Mouse (Mus musculus) liver, postnatal 0 days (tissue): Measurements from ENCODE around the gene Dctd.

ENCODE experiments used
- CTCF ChIP-seq: sonication (generic); IDR thresholded peaks from 2 replicates; pipeline ENCODE4 v1.5.1; 2016; ENCODE audit warnings: antibody characterized with exemption, low read depth
- EP300 ChIP-seq: IDR thresholded peaks from 2 replicates; pipeline ENCODE4 v1.6.1; 2016; ENCODE audit warnings: antibody characterized with exemption, low read depth, mild to moderate bottlenecking

GRCm38 (mm10) chr8:48063526-48064072, 35.3 kb upstream of the Dctd start:
- TF ChIP-seq CTCF (no peak), EP300 (no peak)
